Mouse (Mus musculus) cerebral cortex, adult 2 months (tissue): ENCODE results near the gene Atpaf2.

Experiments used
- WGBS: fragments of 180-500 bp; shearing (Covaris S2); methylation state at CpG from one replicate; pipeline ENCODE4 v1.1.7; 2018; 5-methylcytosine and 5-hydroxymethylcytosine counted together

Gene Atpaf2

GRCm38 (mm10) chr11:60417717-60418472 is at the start of gene Atpaf2:
TSS of gene Atpaf2 (minus strand) at chr11:60418457.
- under 1% methylated on average over 38 of the region's 39 CpGs for WGBS

DNA sequence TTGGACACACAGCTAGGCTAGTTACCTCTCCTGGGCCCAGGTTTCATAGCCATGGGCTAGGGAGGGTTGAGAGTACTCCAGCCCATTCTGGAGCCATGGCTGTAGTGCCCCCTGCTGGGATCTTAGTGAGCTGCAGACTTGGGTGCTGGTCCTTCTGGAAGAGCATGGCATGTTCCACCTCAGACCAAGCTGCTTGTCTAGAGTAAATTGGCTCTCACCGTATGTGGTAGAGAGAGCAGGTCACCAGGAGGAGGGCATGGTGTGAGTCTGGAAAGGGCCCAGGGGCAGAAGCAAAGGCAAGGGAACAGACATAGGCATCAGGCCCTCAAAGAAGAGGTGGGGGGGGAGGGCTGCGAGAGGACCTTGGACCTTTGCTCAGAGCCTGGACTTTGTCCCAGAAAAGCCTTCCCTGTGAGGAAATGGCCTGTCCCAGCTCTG is 47.7 kb upstream of the Atpaf2 start:
- 86% methylated on average over 2 of the region's 2 CpGs for WGBS

DNA sequence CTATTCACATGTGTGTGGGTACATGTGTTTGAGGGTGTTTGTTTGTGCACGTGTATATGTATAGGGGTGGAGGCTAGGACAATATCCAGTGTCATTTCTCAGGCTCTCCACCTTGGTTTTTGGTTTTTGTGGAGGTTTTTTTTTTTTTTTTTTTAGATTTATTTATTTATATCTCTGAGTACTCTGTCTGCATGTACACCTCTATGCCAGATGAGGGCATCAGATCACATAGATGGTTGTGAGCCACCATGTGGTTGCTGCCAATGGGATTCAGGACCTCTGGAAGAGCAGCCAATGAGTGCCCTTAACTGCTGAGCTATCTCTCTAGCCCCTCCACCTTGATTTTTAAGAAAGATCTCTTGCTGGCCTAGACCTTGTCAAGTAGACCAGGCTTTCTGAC is 39.7 kb upstream of the Atpaf2 start:
- WGBS, result 84% methylated on average over 1 of the region's 1 CpGs

DNA sequence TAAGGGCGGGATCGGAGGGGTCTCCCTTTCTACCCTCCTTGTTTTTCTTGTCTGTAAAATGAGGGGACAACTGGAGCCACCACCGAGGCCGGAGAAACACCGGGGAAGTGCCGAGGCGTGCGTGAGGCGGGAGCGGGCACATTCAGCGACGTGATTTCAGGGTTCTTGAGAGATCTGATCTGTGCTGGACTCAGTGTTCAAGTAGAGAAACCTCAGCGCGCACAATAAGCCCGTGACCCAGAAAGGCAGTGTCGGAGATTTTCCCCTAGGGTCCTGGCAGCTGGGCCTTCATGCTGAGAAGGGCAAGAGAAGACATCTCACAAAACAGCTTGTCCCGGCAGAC is 36.5 kb upstream of the Atpaf2 start:
- WGBS, result 1% methylated on average over 17 of the region's 17 CpGs

- 5% methylated on average over 27 of the region's 27 CpGs for WGBS
These were observed 36.0 kb upstream of the Atpaf2 start, which contains the start of gene Drg2 for GRCm38 (mm10) chr11:60454080-60454744. TSS of gene Drg2 (plus strand) at chr11:60454591.

DNA sequence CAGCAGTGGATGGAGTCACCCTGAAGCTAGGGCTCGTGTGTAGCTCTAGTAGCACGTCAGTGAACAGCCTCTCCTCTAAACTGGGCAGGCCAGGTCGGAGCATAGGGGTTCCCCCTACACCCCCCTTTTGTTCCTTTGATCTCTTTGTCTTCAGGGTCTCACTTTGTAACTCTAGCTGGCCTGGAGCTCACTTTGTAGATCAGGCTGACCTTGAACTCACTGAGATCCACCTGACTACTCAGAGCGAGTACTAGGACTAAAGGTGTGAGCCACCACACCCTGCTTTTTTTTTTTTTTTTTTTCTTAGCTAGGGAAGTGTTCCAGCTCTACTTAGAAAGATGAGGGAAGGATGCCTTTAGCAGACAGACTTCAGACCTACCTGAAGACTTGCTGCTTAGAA is 25.8 kb upstream of the Atpaf2 start:
- 85% methylated on average over 4 of the region's 4 CpGs for WGBS

DNA sequence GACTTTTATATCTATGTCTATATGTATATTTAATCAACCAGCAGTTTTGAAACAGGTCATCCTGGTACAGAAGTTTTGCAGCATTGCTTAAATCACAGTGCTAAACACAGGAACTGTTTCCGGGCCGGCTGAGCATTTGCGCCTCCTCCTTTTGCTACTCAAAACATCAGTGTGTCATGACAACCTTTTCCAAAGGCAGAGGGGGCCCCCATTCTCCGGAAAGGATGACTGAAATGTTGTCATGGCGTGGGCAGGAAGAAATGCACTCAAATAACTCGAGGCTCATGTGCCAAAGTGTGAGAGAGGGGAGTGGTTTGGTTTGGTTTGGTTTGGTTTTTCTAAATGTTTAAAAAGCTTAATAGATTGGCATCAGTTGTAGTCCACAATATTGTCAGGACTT is 24.6 kb upstream of the Atpaf2 start:
- 73% methylated on average over 6 of the region's 6 CpGs for WGBS

- WGBS, result 67% methylated on average over 7 of the region's 7 CpGs
These were observed 21.9 kb upstream of the Atpaf2 start for GRCm38 (mm10) chr11:60440176-60440575.

DNA sequence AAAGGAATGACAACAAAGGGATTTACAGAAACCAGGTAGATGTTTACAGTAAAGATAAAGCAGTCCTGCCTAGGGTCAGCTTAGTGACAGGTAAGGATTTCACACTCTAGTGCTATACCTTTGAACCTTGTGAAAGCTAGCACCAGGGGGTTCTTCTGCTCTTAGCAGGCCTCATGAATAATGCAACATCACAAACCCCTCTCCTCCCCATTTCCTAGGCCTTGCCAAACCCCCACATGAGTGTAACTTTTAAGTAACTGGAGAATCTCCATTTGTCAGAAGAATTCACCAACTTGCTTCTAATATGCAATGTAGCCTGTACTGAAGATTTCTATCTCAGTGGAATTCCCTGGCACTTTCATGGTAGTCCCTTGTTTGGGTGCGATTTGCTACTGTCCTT is 21.4 kb upstream of the Atpaf2 start:
- WGBS, result 40% methylated on average over 1 of the region's 1 CpGs

- WGBS, result 71% methylated on average over 3 of the region's 3 CpGs
These were observed 18.4 kb upstream of the Atpaf2 start for GRCm38 (mm10) chr11:60436618-60437017.

DNA sequence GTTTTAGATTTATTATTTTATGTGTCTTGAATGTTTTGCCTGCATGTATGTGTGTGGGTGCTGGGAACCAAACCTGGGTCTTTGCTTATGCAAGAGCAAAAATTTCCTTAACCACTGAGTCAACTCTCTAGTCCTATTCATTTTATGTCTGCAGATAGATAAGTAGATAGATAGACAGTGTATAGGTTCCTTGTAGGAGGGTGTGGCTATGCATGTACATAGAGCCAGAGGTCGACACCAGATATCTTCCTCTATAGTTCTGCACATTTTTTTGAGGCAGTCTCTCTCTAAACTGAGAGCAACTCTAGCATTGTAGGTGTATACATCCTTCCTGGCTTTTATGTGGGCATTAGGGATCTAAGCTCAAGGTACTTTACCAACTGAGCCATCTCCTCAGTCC is 16.9 kb upstream of the Atpaf2 start:
- 98% methylated on average over 1 of the region's 1 CpGs for WGBS

- 97% methylated on average over 3 of the region's 3 CpGs for whole genome bisulfite sequencing
These were observed 9.4 kb upstream of the Atpaf2 start for GRCm38 (mm10) chr11:60427628-60428027.

DNA sequence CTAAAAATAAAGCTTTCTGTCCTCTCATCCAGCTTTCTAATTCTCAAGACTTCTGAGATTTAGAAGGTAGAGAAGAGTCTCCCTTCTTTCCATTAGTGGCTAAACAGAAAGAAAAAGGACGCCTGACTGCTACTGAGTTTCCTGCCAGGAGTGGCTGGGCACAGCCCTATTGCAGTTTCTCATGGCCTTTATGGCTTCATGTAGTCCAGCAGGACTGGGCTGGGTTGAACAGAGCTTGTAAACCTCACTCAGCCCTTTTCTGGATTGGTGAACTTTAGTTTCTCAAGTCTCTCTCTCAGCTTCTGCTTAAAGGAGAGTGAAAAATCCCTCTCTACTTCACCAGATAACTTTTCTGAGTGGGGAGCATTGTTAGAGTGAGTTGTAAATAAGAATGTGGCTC is 8.2 kb upstream of the Atpaf2 start:
- WGBS, result 82% methylated on average over 1 of the region's 1 CpGs

DNA sequence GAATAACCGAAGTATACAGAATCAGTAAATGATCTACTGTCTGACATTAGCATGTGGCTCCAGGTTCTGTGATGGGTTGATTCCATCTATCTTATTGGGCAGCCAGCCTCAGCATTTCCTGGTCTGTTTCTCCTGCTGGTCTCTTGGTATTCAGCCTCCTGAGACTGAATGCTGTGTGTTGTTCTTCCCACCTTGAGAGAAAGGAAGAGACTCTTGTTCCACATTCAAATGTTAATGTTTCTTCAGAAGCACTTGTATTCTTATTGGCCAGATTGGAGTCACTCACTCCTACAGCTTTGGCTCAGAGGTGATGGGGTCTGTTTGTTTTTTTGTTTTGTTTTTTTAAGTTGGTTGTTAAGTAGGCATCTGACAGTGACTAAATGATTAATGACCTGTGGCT is 4.7 kb upstream of the Atpaf2 start:
- WGBS, result 83% methylated on average over 1 of the region's 1 CpGs

DNA sequence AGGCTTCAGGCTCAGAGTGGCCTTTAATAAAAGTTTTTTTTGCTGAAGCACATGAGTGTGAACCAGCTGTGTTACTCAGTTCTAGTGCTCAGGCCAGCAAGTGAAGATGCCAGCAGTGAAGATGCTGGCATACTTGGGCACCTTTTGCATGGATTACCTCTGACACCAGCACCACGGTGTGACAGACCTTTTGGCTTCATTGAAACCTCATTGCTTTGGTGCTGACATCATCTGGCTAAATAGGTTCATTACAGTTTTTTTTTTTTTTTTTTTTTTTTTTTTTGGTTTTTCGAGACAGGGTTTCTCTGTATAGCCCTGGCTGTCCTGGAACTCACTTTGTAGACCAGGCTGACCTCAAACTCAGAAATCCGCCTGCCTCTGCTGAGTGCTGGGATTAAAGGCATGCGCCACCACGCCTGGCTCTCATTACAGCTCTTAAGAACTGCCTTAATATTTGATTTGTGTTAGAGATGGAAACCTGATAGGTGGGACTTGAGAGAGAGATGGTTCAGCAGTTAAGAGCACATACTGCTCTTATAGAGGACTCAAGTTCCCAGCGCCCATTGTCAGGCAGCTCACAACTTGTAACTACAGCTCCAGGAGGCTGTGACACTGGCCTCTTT is 3.9 kb upstream of the Atpaf2 start:
- 60% methylated on average over 6 of the region's 6 CpGs for WGBS

DNA sequence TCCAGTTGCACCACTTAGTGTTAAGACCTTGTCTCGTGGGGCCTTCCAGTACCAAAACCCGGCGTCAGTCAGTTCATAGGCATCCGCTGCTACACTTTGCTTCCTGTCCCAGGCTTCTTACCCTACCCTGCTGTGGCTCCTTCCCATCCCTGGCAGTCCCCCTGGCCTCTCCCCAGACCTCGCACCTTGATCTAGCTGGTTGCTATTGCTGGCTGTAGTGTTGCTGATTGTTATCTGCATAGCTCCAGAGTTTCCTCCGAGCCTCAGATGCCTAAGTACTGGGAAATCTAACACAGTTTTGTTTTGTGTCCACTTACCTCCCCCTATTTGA is 181 bp upstream of the Atpaf2 start:
- 21% methylated on average over 6 of the region's 6 CpGs for WGBS

DNA sequence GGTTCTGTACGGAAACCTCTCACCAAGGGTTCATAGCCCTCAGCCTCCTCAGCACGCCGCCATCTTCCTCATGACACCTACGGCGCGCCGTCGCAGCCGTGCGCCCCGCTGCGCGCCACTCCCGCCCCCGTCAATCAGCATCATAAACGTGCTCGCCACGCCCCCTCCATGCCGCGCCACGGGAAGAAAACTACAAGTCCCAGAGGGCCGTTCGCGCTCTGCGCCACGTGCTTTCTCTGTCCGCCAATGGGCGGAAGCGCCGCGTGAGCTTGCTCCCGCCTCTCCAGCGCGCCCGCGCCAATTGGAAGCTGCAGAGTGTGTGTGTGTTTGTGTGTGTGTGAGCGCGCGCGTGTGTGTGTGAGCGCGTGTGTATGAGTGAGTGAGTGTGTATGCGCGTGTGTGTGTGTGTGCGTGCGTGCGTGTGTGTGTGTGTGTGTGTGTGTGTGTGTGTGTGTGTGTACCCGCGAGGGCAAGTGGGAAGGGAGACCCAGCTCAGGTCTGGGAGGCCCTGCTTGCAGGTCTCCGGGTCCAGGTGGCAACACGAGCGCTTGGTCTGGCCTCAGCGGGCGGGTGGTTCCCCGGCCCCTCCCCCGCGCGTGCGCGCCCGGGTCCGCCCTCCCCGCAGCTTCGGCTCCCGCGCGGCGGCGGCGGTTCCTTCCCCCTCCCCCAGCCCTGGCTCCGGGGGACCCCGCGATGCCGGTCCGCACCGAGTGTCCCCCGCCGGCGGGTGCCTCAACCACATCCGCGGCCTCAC is 1.1 kb downstream of the Atpaf2 start, which contains the start of gene Gid4:
Gid4 (plus strand) TSS at position 183 of the 754 bp plus-strand sequence.
- WGBS, result under 1% methylated on average over 67 of the region's 81 CpGs

DNA sequence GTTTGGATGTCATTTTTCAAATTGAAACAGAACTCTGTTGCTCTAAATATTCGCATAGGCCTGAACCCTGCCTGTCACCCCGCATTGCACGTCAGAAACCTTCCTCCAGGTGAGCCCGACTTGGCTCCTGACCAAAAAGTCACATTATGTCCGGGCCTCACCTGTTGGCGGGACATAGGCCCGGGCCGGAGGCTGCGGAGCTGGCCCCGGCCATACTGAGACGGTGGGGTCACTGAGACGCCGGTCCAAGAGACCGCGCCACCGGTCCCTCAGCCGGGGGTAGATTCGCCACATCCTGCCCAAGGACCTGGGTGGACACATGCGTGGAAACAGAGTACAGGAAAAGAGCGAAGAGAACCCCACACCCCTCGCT is 1.7 kb downstream of the Atpaf2 start:
- WGBS, result under 1% methylated on average over 21 of the region's 21 CpGs

GRCm38 (mm10) chr11:60412921-60413320 is 5.3 kb downstream of the Atpaf2 start:
- WGBS, result 84% methylated on average over 2 of the region's 2 CpGs

GRCm38 (mm10) chr11:60412173-60412572 is 6.1 kb downstream of the Atpaf2 start:
- 3% methylated on average over 3 of the region's 3 CpGs for WGBS

DNA sequence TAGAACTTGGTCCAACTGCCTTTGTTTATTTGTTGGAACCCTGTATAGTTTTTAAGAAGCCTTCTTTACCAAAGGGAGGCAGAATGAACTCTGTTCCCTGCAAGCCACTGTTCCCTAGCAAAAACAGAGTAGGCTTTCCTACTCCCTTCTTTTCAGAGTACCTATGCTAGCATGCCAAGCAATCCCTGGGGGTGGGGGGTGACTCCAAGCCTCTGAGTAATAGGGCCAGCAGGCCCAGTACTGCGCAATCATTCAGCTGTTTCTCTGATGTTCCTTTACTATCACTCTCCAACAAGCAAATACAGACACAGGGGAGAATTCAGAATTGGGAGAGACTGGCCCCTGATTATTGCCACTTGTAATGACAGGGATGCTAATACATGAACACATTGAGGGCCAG is 11.7 kb downstream of the Atpaf2 start:
- 95% methylated on average over 1 of the region's 1 CpGs for WGBS

DNA sequence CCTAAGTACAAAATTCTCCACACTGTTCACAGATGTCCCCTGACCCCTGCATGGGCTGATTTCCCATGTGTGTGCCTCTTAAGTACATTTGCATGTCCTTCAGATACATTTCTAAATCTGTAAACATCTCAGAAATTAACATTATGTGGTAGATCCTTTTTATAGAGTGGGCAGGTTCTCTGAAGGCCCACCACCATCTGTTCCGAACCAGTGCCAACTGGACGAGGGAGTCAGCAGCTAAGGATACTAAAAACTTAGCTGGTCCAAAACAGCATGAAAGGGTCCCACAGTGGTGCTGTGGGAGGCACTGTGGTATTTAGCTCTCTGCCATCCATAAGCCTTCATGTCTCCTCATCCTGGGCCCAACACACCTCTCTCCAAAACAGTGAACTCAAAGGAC is 21.1 kb downstream of the Atpaf2 start:
- WGBS, result 56% methylated on average over 2 of the region's 2 CpGs
